In genomic region chr6:147569246-147569645, GRCm38 (mm10) we compare ENCODE assay signal across 14 mouse cellular contexts.
DNase-seq lines count a peak whose midpoint lies in the region; ATAC-seq and TF ChIP-seq lines count a peak whose summit lies in the region.
"Had no signal": no experiment of that assay in that cellular context is flagged by ENCODE, and none has a peak within 500 bp of the region (broad histone marks: within the 10 kb centered on the region; RNA-seq: fewer than 3 reads in every experiment).

No protein-coding gene starts in this region.

- no peak for TF ChIP-seq CTCF in layer of hippocampus, adult 2 months (conservative IDR thresholded peaks at IDR 0.05)

- no peaks in the 10 kb centered on the region for H3K36me3 ChIP-seq in hindbrain, embryonic 16.5 days (ENCODE audit: control insufficient read depth, insufficient read depth, low read length)
- H3K36me3 ChIP-seq: midbrain, embryonic 13.5 days had no signal

- DNase-seq in adrenal gland, adult 2 months: peak; percentile 36
- no peak for DNase-seq in adrenal gland, postnatal 4 days (ENCODE audit: low spot score in 2 of 2)
- DNase-seq in urinary bladder, postnatal 14 days (ENCODE audit: low spot score): peak; percentile 64
- DNase-seq in urinary bladder, postnatal 10 days (ENCODE audit: low spot score): no peak
- peak; percentile 52 for DNase-seq in heart, postnatal 25 days (ENCODE audit: low spot score)
- DNase-seq in layer of hippocampus, adult 2 months (ENCODE audit: low spot score in 2 of 2): no peak
- DNase-seq in left cerebral cortex, postnatal 10 days (ENCODE audit: extremely low spot score in 1 of 2, low spot score in 2 of 2): no peak
- DNase-seq: kidney, adult 2 months; lung, embryonic 14.5 days; thymus, postnatal 14 days had no signal

- H3K4me2 ChIP-seq in hindbrain, embryonic 16.5 days (ENCODE audit: low read length): no peak overlapping the region
- H3K4me2 ChIP-seq: hindbrain, embryonic 12.5 days; lung, embryonic 14.5 days; midbrain, embryonic 13.5 days; neural tube, embryonic 13.5 days had no signal

- no peaks in the 10 kb centered on the region for H3K9me3 ChIP-seq in hindbrain, embryonic 16.5 days (ENCODE audit: control insufficient read depth, low read length)
- H3K9me3 ChIP-seq: hindbrain, embryonic 12.5 days; midbrain, embryonic 13.5 days; neural tube, embryonic 13.5 days had no signal

- intact Hi-C loops in heart, postnatal 25 days (cut with DNase I): no loop called here
- intact Hi-C loops in left cerebral cortex, postnatal 10 days (cut with DNase I): no loop called here

- H3K27ac ChIP-seq in layer of hippocampus, adult 2 months: no peak overlapping the region
- H3K27ac ChIP-seq in hindbrain, embryonic 16.5 days (ENCODE audit: low read depth, low read length): no peak overlapping the region
- H3K27ac ChIP-seq: hindbrain, embryonic 12.5 days; midbrain, embryonic 13.5 days; neural tube, embryonic 13.5 days had no signal

- no peaks in the 10 kb centered on the region for H3K27me3 ChIP-seq in hindbrain, embryonic 16.5 days (replicated peaks; ENCODE audit: control insufficient read depth, insufficient read depth, low read length)
- H3K27me3 ChIP-seq: hindbrain, embryonic 12.5 days; midbrain, embryonic 13.5 days; neural tube, embryonic 13.5 days had no signal

- ATAC-seq in hindbrain, embryonic 16.5 days: no peak
- ATAC-seq: midbrain, embryonic 13.5 days had no signal

- H3K4me3 ChIP-seq in layer of hippocampus, adult 2 months: no peak overlapping the region
- H3K4me3 ChIP-seq in hindbrain, embryonic 16.5 days (ENCODE audit: low read length): no peak overlapping the region
- H3K4me3 ChIP-seq: hindbrain, embryonic 12.5 days; midbrain, embryonic 13.5 days; neural tube, embryonic 13.5 days had no signal

- WGBS in hindbrain, embryonic 16.5 days: 93% methylated on average over 5 of the region's 5 CpGs

- H3K9ac ChIP-seq in hindbrain, embryonic 16.5 days (ENCODE audit: low read depth, low read length): no peak overlapping the region
- H3K9ac ChIP-seq: hindbrain, embryonic 12.5 days; lung, embryonic 14.5 days; midbrain, embryonic 13.5 days; neural tube, embryonic 13.5 days had no signal

- no peaks in the 10 kb centered on the region for H3K4me1 ChIP-seq in hindbrain, embryonic 16.5 days (ENCODE audit: control insufficient read depth, insufficient read depth, low read depth, low read length)
- H3K4me1 ChIP-seq: hindbrain, embryonic 12.5 days; midbrain, embryonic 13.5 days had no signal

Comparison
In these comparisons a context has a peak if more than half of its experiments do, and no peak if none do; other contexts are left out.
1. DNase-seq: peak in adrenal gland, adult 2 months (single experiment), urinary bladder, postnatal 14 days (single experiment) and heart, postnatal 25 days (single experiment); none in adrenal gland, postnatal 4 days (0 of 2), urinary bladder, postnatal 10 days (single experiment), layer of hippocampus, adult 2 months (0 of 2) and left cerebral cortex, postnatal 10 days (0 of 2).